Mouse (Mus musculus): ENCODE measurements around the gene Fam136a.

- TF ChIP-seq GATA1 (IDR thresholded peaks at IDR 0.05; ENCODE audit: low read length) (no peak), TAL1 (IDR thresholded peaks at IDR 0.05; ENCODE audit: low read length) (no peak)
These were observed 43.3 kb upstream of the Fam136a start for GRCm38 (mm10) chr6:86322031-86322563.
